Mouse (Mus musculus) hindbrain, postnatal 0 days (tissue): ENCODE data around the gene Ces4a. TPM values are rescaled to one million over a fixed set of nuclear protein-coding genes. Genes with fewer than 3 reads are reported as not detected.

Source experiments
- ATAC-seq: fragments of 200-750 bp; cut with Nextera tagmentation; 2 replicates; pipeline ENCODE4 v1.8.0; 2017; ENCODE audit warnings: mild to moderate bottlenecking, moderate TSS enrichment, moderate library complexity
- DNase-seq: peaks from one replicate; pipeline ENCODE4 v3.0.0-alpha.2; 2015; ENCODE audit warnings: low spot score
- H3K27ac ChIP-seq: fragments of 300-500 bp; sonication (generic); 2 replicates; pipeline ENCODE4 v1.5.1; 2014; ENCODE audit warnings: mild to moderate bottlenecking
- H3K27me3 ChIP-seq: fragments of 300-500 bp; sonication (generic); 2 replicates; pipeline ENCODE4 v1.6.1; 2014; ENCODE audit warnings: low read length, mixed read lengths; ENCODE audit not compliant: insufficient read depth
- H3K36me3 ChIP-seq: fragments of 300-500 bp; sonication (generic); 2 replicates; pipeline ENCODE4 v1.6.1; 2014; ENCODE audit warnings: low read length, mixed read lengths; ENCODE audit not compliant: insufficient read depth
- H3K4me1 ChIP-seq: fragments of 300-500 bp; sonication (generic); 2 replicates; pipeline ENCODE4 v1.6.1; 2014; ENCODE audit warnings: antibody characterized with exemption, low read length, mixed read lengths; ENCODE audit not compliant: insufficient read depth
- H3K4me2 ChIP-seq: fragments of 300-500 bp; sonication (generic); 2 replicates; pipeline ENCODE4 v1.6.1; 2014; ENCODE audit warnings: low read depth, mild to moderate bottlenecking, low read length, moderate library complexity, mixed read lengths
- H3K4me3 ChIP-seq: fragments of 300-500 bp; sonication (generic); 2 replicates; pipeline ENCODE4 v1.5.1; 2014; ENCODE audit warnings: low read length
- H3K9ac ChIP-seq: fragments of 300-500 bp; sonication (generic); replicated peaks from 2 replicates; pipeline ENCODE4 v1.6.1; 2014; ENCODE audit warnings: mild to moderate bottlenecking, low read length, moderate library complexity, mixed read lengths
- H3K9me3 ChIP-seq: fragments of 300-500 bp; sonication (generic); 2 replicates; pipeline ENCODE4 v1.6.1; 2016; ENCODE audit warnings: low read length, mixed read lengths
- CTCF ChIP-seq: IDR thresholded peaks from 2 replicates; pipeline ENCODE4 v1.5.1; 2016; ENCODE audit warnings: antibody characterized with exemption, control low read depth, low read depth
- WGBS: fragments of 180-500 bp; shearing (Covaris S2); extraction: QIAGEN DNeasy Blood & Tissue Kit; methylation state at CpG from one replicate; pipeline ENCODE4 v1.1.7; 2014; 5-methylcytosine and 5-hydroxymethylcytosine counted together
- polyA plus RNA-seq: library from polyadenylated mRNA; unstranded; fragments of >200 nt; fragmentation: Nextera tagmentation; extraction: Ambion mirVana; gene quantifications from 2 replicates; pipeline ENCODE4 v1.2.1, GENCODE M21; 2015
- total RNA-seq: library from RNA; depleted of rRNA; stranded (reverse); fragments of >200 nt; gene quantifications from 2 replicates; pipeline ENCODE4 v1.2.3, GENCODE M21; 2014; rRNA removed

Gene Ces4a
- total and polyA plus RNA-seq, 2 experiments from 2014 or later, result 0.10 to 0.16 TPM

GRCm38 (mm10) chr8:105178211-105178800 is 46.7 kb downstream of the Ces4a start:
- ATAC-seq, result no peak

GRCm38 (mm10) chr8:105182201-105182600 is 50.6 kb downstream of the Ces4a start:
- no peak for TF ChIP-seq CTCF
- 85% methylated on average over 1 of the region's 1 CpGs for WGBS
- ATAC-seq (no peak), DNase-seq (no peak)
- Histone ChIP-seq H3K9ac (no peak overlapping the region), H3K27me3 (no peaks in the 10 kb centered on the region), H3K36me3 (peaks cover 4% of the 10 kb centered on the region; the same call in 1 of the 2 replicates), H3K4me1 (no peaks in the 10 kb centered on the region), H3K9me3 (no peaks in the 10 kb centered on the region), H3K4me2 (no peak overlapping the region), H3K27ac (no peak overlapping the region), H3K4me3 (no peak overlapping the region)

More at GRCm38 (mm10) chr8:105178211-105178800, 46.7 kb downstream of the Ces4a start:
- no peak for DNase-seq
- Histone ChIP-seq H3K4me2 (no peak overlapping the region), H3K27me3 (no peaks in the 10 kb centered on the region), H3K4me3 (no peak overlapping the region), H3K9ac (no peak overlapping the region), H3K4me1 (no peaks in the 10 kb centered on the region), H3K27ac (no peak overlapping the region), H3K36me3 (peaks cover 4% of the 10 kb centered on the region; the same call in 1 of the 2 replicates), H3K9me3 (no peaks in the 10 kb centered on the region)
- 80% methylated on average over 6 of the region's 6 CpGs for WGBS
- TF ChIP-seq CTCF, result no peak

GRCm38 (mm10) chr8:105186467-105187005 is 54.9 kb downstream of the Ces4a start:
- Histone ChIP-seq H3K27ac (no peak overlapping the region), H3K9ac (no peak overlapping the region), H3K9me3 (no peaks in the 10 kb centered on the region), H3K4me2 (no peak overlapping the region), H3K4me1 (no peaks in the 10 kb centered on the region), H3K4me3 (no peak overlapping the region), H3K27me3 (no peaks in the 10 kb centered on the region), H3K36me3 (peaks cover 4% of the 10 kb centered on the region; the same call in 1 of the 2 replicates)
- DNase-seq (no peak), ATAC-seq (no peak)
- 64% methylated on average over 1 of the region's 1 CpGs for WGBS
- TF ChIP-seq CTCF, result no peak

- no peak for ATAC-seq
- 96% methylated on average over 5 of the region's 5 CpGs for WGBS
- H3K4me3 ChIP-seq, result no peak overlapping the region
Observed at GRCm38 (mm10) chr8:105192182-105192581, 60.6 kb downstream of the Ces4a start.

More at GRCm38 (mm10) chr8:105192182-105192581, 60.6 kb downstream of the Ces4a start:
- H3K4me2 ChIP-seq, result no peak overlapping the region
- H3K27me3 ChIP-seq, result no peaks in the 10 kb centered on the region
- no peaks in the 10 kb centered on the region for H3K9me3 ChIP-seq
- no peak overlapping the region for H3K27ac ChIP-seq
- H3K9ac ChIP-seq, result no peak overlapping the region
- DNase-seq, result no peak
- no peaks in the 10 kb centered on the region for H3K4me1 ChIP-seq
- no peak for TF ChIP-seq CTCF
- peaks cover 18% of the 10 kb centered on the region; the same call in 1 of the 2 replicates for H3K36me3 ChIP-seq

Other genes starting within 250 kb of the Ces4a start
- gene Ces2e, start 205.5 kb upstream of the Ces4a start, total RNA-seq, result not detected in 2 replicates
- not detected in 2 replicates for gene Ces2e, start 205.5 kb upstream of the Ces4a start, polyA plus RNA-seq
- not detected in 2 replicates for gene Ces2f, start 184.4 kb upstream of the Ces4a start, total RNA-seq
- not detected in 2 replicates for gene Ces2f, start 184.4 kb upstream of the Ces4a start, polyA plus RNA-seq
- gene Ces2g, start 170.1 kb upstream of the Ces4a start, total RNA-seq, result 0.31 TPM in 1 of 2 replicates, not detected in the other
- gene Ces2g, start 170.1 kb upstream of the Ces4a start, polyA plus RNA-seq, result 0.19 and 0.20 TPM in 2 replicates
- not detected in 2 replicates for gene Ces2h, start 130.9 kb upstream of the Ces4a start, total RNA-seq
- not detected in 2 replicates for gene Ces2h, start 130.9 kb upstream of the Ces4a start, polyA plus RNA-seq
- gene Ces3a, start 83.2 kb upstream of the Ces4a start, total RNA-seq, result not detected in 2 replicates
- gene Ces3a, start 83.2 kb upstream of the Ces4a start, polyA plus RNA-seq, result not detected in 2 replicates
- gene Ces3b, start 48.0 kb upstream of the Ces4a start, total RNA-seq, result not detected in 2 replicates
- gene Ces3b, start 48.0 kb upstream of the Ces4a start, polyA plus RNA-seq, result not detected in 2 replicates
- gene Cbfb, start 38.9 kb downstream of the Ces4a start, total RNA-seq, result 45.1 and 54.3 TPM in 2 replicates
- gene Cbfb, start 38.9 kb downstream of the Ces4a start, polyA plus RNA-seq, result 27.8 and 30.5 TPM in 2 replicates
- 32.2 and 39.5 TPM in 2 replicates for gene D230025D16Rik, start 93.3 kb downstream of the Ces4a start, total RNA-seq
- 22.1 and 23.5 TPM in 2 replicates for gene D230025D16Rik, start 93.3 kb downstream of the Ces4a start, polyA plus RNA-seq
- 17.4 and 18.8 TPM in 2 replicates for gene B3gnt9, start 123.4 kb downstream of the Ces4a start, total RNA-seq
- gene B3gnt9, start 123.4 kb downstream of the Ces4a start, polyA plus RNA-seq, result 10.4 and 10.7 TPM in 2 replicates
- 11.5 and 15.6 TPM in 2 replicates for gene Tradd, start 132.8 kb downstream of the Ces4a start, total RNA-seq
- 14.6 and 14.9 TPM in 2 replicates for gene Tradd, start 132.8 kb downstream of the Ces4a start, polyA plus RNA-seq
- gene Fbxl8, start 132.8 kb downstream of the Ces4a start, total RNA-seq, result 0.50 and 3.1 TPM in 2 replicates
- gene Fbxl8, start 132.8 kb downstream of the Ces4a start, polyA plus RNA-seq, result 1.2 and 1.3 TPM in 2 replicates
- 0.63 TPM in 1 of 2 replicates, not detected in the other for gene Hsf4, start 138.0 kb downstream of the Ces4a start, total RNA-seq
- 1.4 and 1.5 TPM in 2 replicates for gene Hsf4, start 138.0 kb downstream of the Ces4a start, polyA plus RNA-seq
- 2.1 and 2.6 TPM in 2 replicates for gene Nol3, start 144.3 kb downstream of the Ces4a start, total RNA-seq
- 6.6 and 6.9 TPM in 2 replicates for gene Nol3, start 144.3 kb downstream of the Ces4a start, polyA plus RNA-seq
- 52.3 and 63.4 TPM in 2 replicates for gene 4931428F04Rik, start 158.1 kb downstream of the Ces4a start, total RNA-seq
- 67.3 and 82.8 TPM in 2 replicates for gene 4931428F04Rik, start 158.1 kb downstream of the Ces4a start, polyA plus RNA-seq
- gene Exoc3l, start 164.3 kb downstream of the Ces4a start, total RNA-seq, result 2.4 and 8.2 TPM in 2 replicates
- gene Exoc3l, start 164.3 kb downstream of the Ces4a start, polyA plus RNA-seq, result 5.9 and 8.0 TPM in 2 replicates
- 39.2 and 44.8 TPM in 2 replicates for gene E2f4, start 165.9 kb downstream of the Ces4a start, total RNA-seq
- 25.6 and 28.3 TPM in 2 replicates for gene E2f4, start 165.9 kb downstream of the Ces4a start, polyA plus RNA-seq
- gene Elmo3, start 173.8 kb downstream of the Ces4a start, total RNA-seq, result 1.2 and 1.5 TPM in 2 replicates
- gene Elmo3, start 173.8 kb downstream of the Ces4a start, polyA plus RNA-seq, result 1.6 and 1.7 TPM in 2 replicates
- gene Lrrc29, start 194.5 kb downstream of the Ces4a start, total RNA-seq, result 1.9 and 5.2 TPM in 2 replicates
- 3.1 and 4.1 TPM in 2 replicates for gene Lrrc29, start 194.5 kb downstream of the Ces4a start, polyA plus RNA-seq
- gene Tmem208, start 194.6 kb downstream of the Ces4a start, total RNA-seq, result 72.1 and 101 TPM in 2 replicates
- 138 and 143 TPM in 2 replicates for gene Tmem208, start 194.6 kb downstream of the Ces4a start, polyA plus RNA-seq
- 3.1 and 3.2 TPM in 2 replicates for gene Fhod1, start 216.2 kb downstream of the Ces4a start, total RNA-seq
- gene Fhod1, start 216.2 kb downstream of the Ces4a start, polyA plus RNA-seq, result 0.45 and 1.1 TPM in 2 replicates
- gene Slc9a5, start 217.0 kb downstream of the Ces4a start, total RNA-seq, result 24.2 and 28.6 TPM in 2 replicates
- gene Slc9a5, start 217.0 kb downstream of the Ces4a start, polyA plus RNA-seq, result 10.3 and 10.6 TPM in 2 replicates
- 6.3 and 7.3 TPM in 2 replicates for gene Plekhg4, start 241.5 kb downstream of the Ces4a start, total RNA-seq
- gene Plekhg4, start 241.5 kb downstream of the Ces4a start, polyA plus RNA-seq, result 1.3 and 1.6 TPM in 2 replicates